Mouse (Mus musculus): ENCODE data around the gene Pak4. TPM values are rescaled to one million over a fixed set of nuclear protein-coding genes. Genes with fewer than 3 reads are reported as not detected.
"Not testable (repeated sequence)": the region's sequence is repeated elsewhere in the genome, so short reads cannot be mapped to it uniquely, and the experiment has no call there.

Gene Pak4
- polyA plus RNA-seq, 1 experiment from 2014 or later: 28.0 TPM

GRCm38 (mm10) chr7:28527922-28528719, 69.9 kb downstream of the Pak4 start:
- ATAC-seq: no peak
- Histone ChIP-seq H3K9me3 (no peaks in the 10 kb centered on the region), H3K4me2 (replicated peaks) (no peak overlapping the region), H3K27me3 (no peaks in the 10 kb centered on the region; the same call in 1 of the 2 replicates), H3K36me3 (no peaks in the 10 kb centered on the region), H3K27ac (no peak overlapping the region), H3K4me1 (replicated peaks) (no peaks in the 10 kb centered on the region), H3K4me3 (replicated peaks) (no peak overlapping the region), H3K9ac (replicated peaks) (no peak overlapping the region)
- WGBS: 9% methylated on average over 19 of the region's 19 CpGs

GRCm38 (mm10) chr7:28522536-28522935, 75.4 kb downstream of the Pak4 start, which contains the start of gene Ifnl3:
Gene Ifnl3 (plus strand): TSS chr7:28522836.
- not testable (repeated sequence) for H3K9ac ChIP-seq (replicated peaks); H3K27ac ChIP-seq; ATAC-seq; H3K4me1 ChIP-seq (replicated peaks); H3K36me3 ChIP-seq; H3K9me3 ChIP-seq; H3K4me2 ChIP-seq (replicated peaks); H3K4me3 ChIP-seq (replicated peaks); H3K27me3 ChIP-seq
- WGBS: 74% methylated on average over 5 of the region's 6 CpGs

GRCm38 (mm10) chr7:28511441-28511840, 86.5 kb downstream of the Pak4 start:
- no peak for ATAC-seq
- no peaks in the 10 kb centered on the region for H3K4me1 ChIP-seq (replicated peaks)
- H3K36me3 ChIP-seq: no peaks in the 10 kb centered on the region
- no peak overlapping the region for H3K4me3 ChIP-seq (replicated peaks)
- 0 out of 2 replicates have a peak, but pooled peaks cover under 1% of the 10 kb centered on the region for H3K27me3 ChIP-seq
- H3K4me2 ChIP-seq (replicated peaks): no peak overlapping the region
- WGBS: 78% methylated on average over 8 of the region's 8 CpGs
- H3K27ac ChIP-seq: no peak overlapping the region
- H3K9ac ChIP-seq (replicated peaks): no peak overlapping the region
- H3K9me3 ChIP-seq: no peaks in the 10 kb centered on the region

GRCm38 (mm10) chr7:28510405-28510974, 87.5 kb downstream of the Pak4 start, which contains the start of gene Ifnl2:
Gene Ifnl2 (minus strand): TSS chr7:28510455.
- H3K4me1 ChIP-seq (replicated peaks); H3K36me3 ChIP-seq; H3K27me3 ChIP-seq; H3K9me3 ChIP-seq; H3K9ac ChIP-seq (replicated peaks); H3K4me3 ChIP-seq (replicated peaks); H3K4me2 ChIP-seq (replicated peaks); H3K27ac ChIP-seq; ATAC-seq: not testable (repeated sequence)
- 68% methylated on average over 8 of the region's 8 CpGs for WGBS

- H3K27me3 ChIP-seq; H3K9ac ChIP-seq (replicated peaks); H3K36me3 ChIP-seq; H3K27ac ChIP-seq; H3K4me2 ChIP-seq (replicated peaks); ATAC-seq; H3K4me1 ChIP-seq (replicated peaks); H3K9me3 ChIP-seq; H3K4me3 ChIP-seq (replicated peaks): not testable (repeated sequence)
- 81% methylated on average over 2 of the region's 2 CpGs for WGBS
Observed at GRCm38 (mm10) chr7:28509121-28509520, 88.9 kb downstream of the Pak4 start.

Small RNA genes lying within 50 kb of the gene (microRNA-seq; reads per million reads assigned to microRNA genes)
- 0.62 reads per million for gene Mir7049

Other genes with a start within 250 kb of the Pak4 start
- gene Rps16, start 247.5 kb downstream of the Pak4 start, polyA plus RNA-seq (2015; fragmentation: Nextera tagmentation; extraction: Ambion mirVana): 531 and 537 TPM in 2 replicates
- 34.5 and 37.6 TPM in 2 replicates for gene Plekhg2, start 225.6 kb downstream of the Pak4 start, polyA plus RNA-seq (2015; fragmentation: Nextera tagmentation; extraction: Ambion mirVana)
- gene Zfp36, start 217.9 kb downstream of the Pak4 start, polyA plus RNA-seq (2015; fragmentation: Nextera tagmentation; extraction: Ambion mirVana): 3.1 and 4.2 TPM in 2 replicates
- 43.4 and 49.5 TPM in 2 replicates for gene Med29, start 205.5 kb downstream of the Pak4 start, polyA plus RNA-seq (2015; fragmentation: Nextera tagmentation; extraction: Ambion mirVana)
- gene Paf1, start 205.2 kb downstream of the Pak4 start, polyA plus RNA-seq (2015; fragmentation: Nextera tagmentation; extraction: Ambion mirVana): 97.9 and 99.2 TPM in 2 replicates
- gene Gmfg, start 160.7 kb downstream of the Pak4 start, polyA plus RNA-seq (2015; fragmentation: Nextera tagmentation; extraction: Ambion mirVana): 3.0 and 4.7 TPM in 2 replicates
- gene Lrfn1, start 146.2 kb downstream of the Pak4 start, polyA plus RNA-seq (2015; fragmentation: Nextera tagmentation; extraction: Ambion mirVana): 9.1 and 11.8 TPM in 2 replicates
- gene Ifnl2, start 87.7 kb downstream of the Pak4 start, polyA plus RNA-seq (2015; fragmentation: Nextera tagmentation; extraction: Ambion mirVana): not detected in 2 replicates
- not detected in 2 replicates for gene Ifnl3, start 75.3 kb downstream of the Pak4 start, polyA plus RNA-seq (2015; fragmentation: Nextera tagmentation; extraction: Ambion mirVana)
- not detected in 2 replicates for gene Sycn, start 57.3 kb downstream of the Pak4 start, polyA plus RNA-seq (2015; fragmentation: Nextera tagmentation; extraction: Ambion mirVana)
- not detected in 2 replicates for gene Nccrp1, start 50.9 kb downstream of the Pak4 start, polyA plus RNA-seq (2015; fragmentation: Nextera tagmentation; extraction: Ambion mirVana)
- gene Samd4b, start within 50 bp of the Pak4 start, polyA plus RNA-seq (2015; fragmentation: Nextera tagmentation; extraction: Ambion mirVana): 20.0 and 25.7 TPM in 2 replicates
- not detected in 2 replicates for gene Acp7, start 33.1 kb upstream of the Pak4 start, polyA plus RNA-seq (2015; fragmentation: Nextera tagmentation; extraction: Ambion mirVana)
- 5.7 and 5.8 TPM in 2 replicates for gene Fbxo27, start 94.7 kb upstream of the Pak4 start, polyA plus RNA-seq (2015; fragmentation: Nextera tagmentation; extraction: Ambion mirVana)
- 3.3 and 4.0 TPM in 2 replicates for gene Fbxo17, start 118.6 kb upstream of the Pak4 start, polyA plus RNA-seq (2015; fragmentation: Nextera tagmentation; extraction: Ambion mirVana)
- gene Mrps12, start 143.6 kb upstream of the Pak4 start, polyA plus RNA-seq (2015; fragmentation: Nextera tagmentation; extraction: Ambion mirVana): 108 and 112 TPM in 2 replicates
- gene Sars2, start 143.8 kb upstream of the Pak4 start, polyA plus RNA-seq (2015; fragmentation: Nextera tagmentation; extraction: Ambion mirVana): 22.4 and 22.9 TPM in 2 replicates
- gene Ccer2, start 158.0 kb upstream of the Pak4 start, polyA plus RNA-seq (2015; fragmentation: Nextera tagmentation; extraction: Ambion mirVana): 0.26 and 0.58 TPM in 2 replicates
- 102 and 108 TPM in 2 replicates for gene Sirt2, start 168.6 kb upstream of the Pak4 start, polyA plus RNA-seq (2015; fragmentation: Nextera tagmentation; extraction: Ambion mirVana)
- gene Nfkbib, start 169.3 kb upstream of the Pak4 start, polyA plus RNA-seq (2015; fragmentation: Nextera tagmentation; extraction: Ambion mirVana): 52.7 and 56.7 TPM in 2 replicates
- 1.9 and 2.3 TPM in 2 replicates for gene Rinl, start 190.8 kb upstream of the Pak4 start, polyA plus RNA-seq (2015; fragmentation: Nextera tagmentation; extraction: Ambion mirVana)
- 238 and 239 TPM in 2 replicates for gene Hnrnpl, start 210.4 kb upstream of the Pak4 start, polyA plus RNA-seq (2015; fragmentation: Nextera tagmentation; extraction: Ambion mirVana)
- gene Ech1, start 227.0 kb upstream of the Pak4 start, polyA plus RNA-seq (2015; fragmentation: Nextera tagmentation; extraction: Ambion mirVana): 69.4 and 71.6 TPM in 2 replicates
- gene Lgals4, start 235.7 kb upstream of the Pak4 start, polyA plus RNA-seq (2015; fragmentation: Nextera tagmentation; extraction: Ambion mirVana): 4.5 and 5.8 TPM in 2 replicates